ENCODE assay signal across 9 mouse cellular contexts in the genomic region with DNA sequence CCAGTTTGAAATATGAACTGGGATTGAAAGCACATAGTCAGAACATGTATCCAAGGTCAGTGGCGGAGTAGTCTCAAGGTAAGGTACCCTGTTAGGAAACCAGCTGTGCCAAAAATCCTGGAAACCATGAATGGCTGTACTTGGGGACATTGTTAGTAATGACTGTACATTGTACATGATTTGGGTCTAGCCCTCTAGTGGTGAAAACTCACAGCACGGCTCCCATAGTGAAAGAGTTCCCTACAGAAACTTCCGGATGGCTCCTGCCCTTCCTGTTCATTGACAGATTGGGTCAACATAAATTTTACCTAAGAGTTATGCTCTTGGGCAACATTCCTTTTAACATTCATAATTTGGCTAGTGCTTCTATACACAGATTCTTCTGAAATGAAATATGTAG. TPM values are rescaled to one million over a fixed set of nuclear protein-coding genes. Genes with fewer than 3 reads are reported as not detected.
DNase-seq lines count a peak whose midpoint lies in the region; ATAC-seq and TF ChIP-seq lines count a peak whose summit lies in the region.
"Had no signal": no experiment of that assay in that cellular context is flagged by ENCODE, and none has a peak within 500 bp of the region (broad histone marks: within the 10 kb centered on the region; RNA-seq: fewer than 3 reads in every experiment).

No protein-coding gene starts in this region.

- no peak for ATAC-seq in liver, embryonic 12.5 days
- ATAC-seq in limb, embryonic 14.5 days (ENCODE audit: low FRiP score, low read depth), result no peak
- no peak for ATAC-seq in intestine, embryonic 15.5 days

- H3K9ac ChIP-seq in liver, embryonic 12.5 days, result no peak overlapping the region
- H3K9ac ChIP-seq in limb, embryonic 14.5 days (ENCODE audit: low read depth, low read length, severe bottlenecking), result no peak overlapping the region
- no peak overlapping the region for H3K9ac ChIP-seq in intestine, embryonic 15.5 days
- H3K9ac ChIP-seq: limb, embryonic 15.5 days had no signal

- no peaks in the 10 kb centered on the region for H3K4me1 ChIP-seq in liver, embryonic 12.5 days
- no peaks in the 10 kb centered on the region for H3K4me1 ChIP-seq in limb, embryonic 14.5 days (ENCODE audit: control insufficient read depth, insufficient read depth, low read length)
- H3K4me1 ChIP-seq in intestine, embryonic 15.5 days (replicated peaks), result no peaks in the 10 kb centered on the region
- H3K4me1 ChIP-seq: limb, embryonic 15.5 days had no signal

- no peak overlapping the region for H3K4me2 ChIP-seq in liver, embryonic 12.5 days
- no peak overlapping the region for H3K4me2 ChIP-seq in limb, embryonic 14.5 days (replicated peaks; ENCODE audit: low read depth, low read length, severe bottlenecking)
- no peak overlapping the region for H3K4me2 ChIP-seq in intestine, embryonic 15.5 days (replicated peaks)
- H3K4me2 ChIP-seq: limb, embryonic 15.5 days had no signal

- H3K27me3 ChIP-seq in liver, embryonic 12.5 days (replicated peaks), result no peaks in the 10 kb centered on the region
- H3K27me3 ChIP-seq in limb, embryonic 14.5 days (ENCODE audit: control insufficient read depth, insufficient read depth, low read length), result no peaks in the 10 kb centered on the region
- no peaks in the 10 kb centered on the region for H3K27me3 ChIP-seq in intestine, embryonic 15.5 days (replicated peaks)

- no peaks in the 10 kb centered on the region for H3K36me3 ChIP-seq in liver, embryonic 12.5 days
- H3K36me3 ChIP-seq in limb, embryonic 14.5 days (ENCODE audit: control insufficient read depth, insufficient read depth, low read length), result no peaks in the 10 kb centered on the region
- no peaks in the 10 kb centered on the region for H3K36me3 ChIP-seq in intestine, embryonic 15.5 days
- H3K36me3 ChIP-seq: limb, embryonic 15.5 days had no signal

- no peak overlapping the region for H3K27ac ChIP-seq in liver, embryonic 12.5 days
- H3K27ac ChIP-seq in limb, embryonic 14.5 days (replicated peaks; ENCODE audit: low read depth, low read length), result no peak overlapping the region
- H3K27ac ChIP-seq in intestine, embryonic 15.5 days, result no peak overlapping the region
- H3K27ac ChIP-seq: limb, embryonic 15.5 days had no signal

- H3K4me3 ChIP-seq in liver, embryonic 12.5 days, result no peak overlapping the region
- H3K4me3 ChIP-seq in limb, embryonic 14.5 days (replicated peaks; ENCODE audit: low read length), result no peak overlapping the region
- H3K4me3 ChIP-seq in intestine, embryonic 15.5 days (replicated peaks), result no peak overlapping the region
- H3K4me3 ChIP-seq: limb, embryonic 15.5 days had no signal

- 70% methylated on average over 3 of the region's 3 CpGs for WGBS in liver, embryonic 12.5 days (ENCODE audit: insufficient replicate concordance)
- WGBS in limb, embryonic 14.5 days, result 84% methylated on average over 3 of the region's 3 CpGs
- 71% methylated on average over 3 of the region's 3 CpGs for WGBS in intestine, embryonic 15.5 days

- peak; percentile 13 for DNase-seq in gastrocnemius, adult 18-20 months (ENCODE audit: low spot score)
- DNase-seq in gastrocnemius, postnatal 4 days (ENCODE audit: low spot score in 2 of 2), result no peak
- DNase-seq in liver (peak; percentile 12), NIH3T3 (ENCODE audit: low read depth) (peak; percentile 54)
- DNase-seq in limb, embryonic 14.5 days (ENCODE audit: low spot score), result peak; percentile 29
- no peak for DNase-seq in cerebellum, adult 11 months

- H3K9me3 ChIP-seq in liver, embryonic 12.5 days (replicated peaks), result no peaks in the 10 kb centered on the region
- H3K9me3 ChIP-seq in limb, embryonic 14.5 days (ENCODE audit: control insufficient read depth, low read length), result no peaks in the 10 kb centered on the region
- H3K9me3 ChIP-seq in intestine, embryonic 15.5 days, result no peaks in the 10 kb centered on the region
- H3K9me3 ChIP-seq: limb, embryonic 15.5 days had no signal

- no peak for TF ChIP-seq POLR2A in limb, embryonic 14.5 days (IDR thresholded peaks at IDR 0.05; ENCODE audit: borderline replicate concordance, extremely low read depth, insufficient read depth, insufficient read length)

RNA-seq across cellular contexts. Expression of a gene that starts 19.6 kb away (rescaled TPM):
- 100 to 1,000 TPM; 198 to 199 TPM for total RNA-seq in gastrocnemius, adult 18-20 months (2021)
- 100 to 1,000 TPM; 208 to 216 TPM for total RNA-seq in gastrocnemius, postnatal 4 days (2021)
- 209 and 213 TPM in 2 replicates for polyA plus RNA-seq in liver, embryonic 12.5 days (2016; fragmentation: Nextera tagmentation; extraction: Ambion mirVana)
- 401 and 449 TPM in 2 replicates for polyA plus RNA-seq in limb, embryonic 14.5 days (2012; rRNA removed)
- 336 and 359 TPM in 2 replicates for polyA plus RNA-seq in limb, embryonic 14.5 days (2014; fragmentation: Nextera tagmentation; extraction: Ambion mirVana)
- 324 and 329 TPM in 2 replicates for polyA plus RNA-seq in intestine, embryonic 15.5 days (2015; fragmentation: Nextera tagmentation; extraction: Ambion mirVana)

Comparison
In these comparisons a context has a peak if more than half of its experiments do, and no peak if none do; other contexts are left out.
1. DNase-seq: peak in gastrocnemius, adult 18-20 months (single experiment), liver (single experiment), NIH3T3 (single experiment) and limb, embryonic 14.5 days (single experiment); none in gastrocnemius, postnatal 4 days (0 of 2) and cerebellum, adult 11 months (single experiment).